Mouse (Mus musculus) embryonic facial prominence, embryonic 14.5 days (tissue): ENCODE measurements around the gene Sox15. TPM values are rescaled to one million over a fixed set of nuclear protein-coding genes. Genes with fewer than 3 reads are reported as not detected.

Experiments
- ATAC-seq: fragments of 200-750 bp; cut with Nextera tagmentation; 2 replicates; pipeline ENCODE4 v1.8.0; 2017; ENCODE audit warnings: low read depth, moderate number of reproducible peaks, moderate TSS enrichment
- DNase-seq: peaks from one replicate; pipeline ENCODE4 v3.0.0-alpha.2; 2015; ENCODE audit warnings: low spot score
- H3K27ac ChIP-seq: fragments of 300-500 bp; sonication (generic); replicated peaks from 2 replicates; pipeline ENCODE4 v1.5.1; 2014; ENCODE audit warnings: low read depth, mild to moderate bottlenecking, low read length, moderate library complexity
- H3K27me3 ChIP-seq: fragments of 300-500 bp; sonication (generic); replicated peaks from 2 replicates; pipeline ENCODE4 v1.6.1; 2014; ENCODE audit warnings: low read length; ENCODE audit not compliant: control insufficient read depth, insufficient read depth
- H3K36me3 ChIP-seq: fragments of 300-500 bp; sonication (generic); 2 replicates; pipeline ENCODE4 v1.6.1; 2014; ENCODE audit warnings: low read length, mixed read lengths; ENCODE audit not compliant: control insufficient read depth, insufficient read depth
- H3K4me1 ChIP-seq: fragments of 300-500 bp; sonication (generic); 2 replicates; pipeline ENCODE4 v1.6.1; 2014; ENCODE audit warnings: antibody characterized with exemption, low read length; ENCODE audit not compliant: control insufficient read depth, insufficient read depth
- H3K4me2 ChIP-seq: fragments of 300-500 bp; sonication (generic); 2 replicates; pipeline ENCODE4 v1.6.1; 2014; ENCODE audit warnings: low read depth, mild to moderate bottlenecking, low read length, moderate library complexity, mixed read lengths
- H3K4me3 ChIP-seq: fragments of 300-500 bp; sonication (generic); 2 replicates; pipeline ENCODE4 v1.5.1; 2014; ENCODE audit warnings: low read depth, mild to moderate bottlenecking, low read length
- H3K9ac ChIP-seq: fragments of 300-500 bp; sonication (generic); 2 replicates; pipeline ENCODE4 v1.6.1; 2014; ENCODE audit warnings: low read depth, mild to moderate bottlenecking, low read length, moderate library complexity, mixed read lengths
- H3K9me3 ChIP-seq: fragments of 300-500 bp; sonication (generic); 2 replicates; pipeline ENCODE4 v1.6.1; 2016; ENCODE audit warnings: low read length; ENCODE audit not compliant: control insufficient read depth
- WGBS: fragments of 180-500 bp; shearing (Covaris S2); extraction: QIAGEN DNeasy Blood & Tissue Kit; methylation state at CpG from one replicate; pipeline ENCODE4 v1.1.7; 2014; 5-methylcytosine and 5-hydroxymethylcytosine counted together
- polyA plus RNA-seq: library from polyadenylated mRNA; unstranded; fragments of >200 nt; fragmentation: Nextera tagmentation; extraction: Ambion mirVana; gene quantifications from 2 replicates; pipeline ENCODE4 v1.2.1, GENCODE M21; 2014

The Sox15 gene
- polyA plus RNA-seq, 1 experiment from 2014 or later = 2.9 TPM

GRCm38 (mm10) chr11:69664841-69665240, 9.7 kb downstream of the Sox15 start:
- Histone ChIP-seq H3K9ac (0 out of 2 replicates have a peak overlapping the region, but pooled peaks have one; percentile 8), H3K4me1 (peaks cover 13% of the 10 kb centered on the region), H3K4me3 (no peak overlapping the region), H3K27ac (no peak overlapping the region), H3K4me2 (no peak overlapping the region), H3K27me3 (no peaks in the 10 kb centered on the region), H3K36me3 (peaks cover 64% of the 10 kb centered on the region), H3K9me3 (no peaks in the 10 kb centered on the region)
- ATAC-seq = no peak
- 92% methylated on average over 7 of the region's 7 CpGs for WGBS
- no peak for DNase-seq

GRCm38 (mm10) chr11:69665457-69665960, 10.4 kb downstream of the Sox15 start:
- H3K9me3 ChIP-seq = no peaks in the 10 kb centered on the region
- no peak for DNase-seq
- peak overlapping the region; percentile 50 for H3K27ac ChIP-seq
- peaks cover 66% of the 10 kb centered on the region for H3K36me3 ChIP-seq
- no peaks in the 10 kb centered on the region for H3K27me3 ChIP-seq
- ATAC-seq = no peak
- 79% methylated on average over 9 of the region's 9 CpGs for WGBS
- H3K4me2 ChIP-seq = no peak overlapping the region
- peaks cover 16% of the 10 kb centered on the region for H3K4me1 ChIP-seq
- H3K9ac ChIP-seq = no peak overlapping the region
- H3K4me3 ChIP-seq = no peak overlapping the region

- 35% methylated on average over 7 of the region's 7 CpGs for WGBS
- DNase-seq = peak; percentile 72
- Histone ChIP-seq H3K9ac (0 out of 2 replicates have a peak within 1 kb of the TSS, but pooled peaks have one; percentile 8), H3K4me3 (no peak within 1 kb of the TSS), H3K27me3 (no peaks in the 10 kb centered on the region), H3K36me3 (peaks cover 71% of the 10 kb centered on the region), H3K27ac (peak within 1 kb of the TSS; percentile 50), H3K4me1 (peaks cover 16% of the 10 kb centered on the region), H3K9me3 (no peaks in the 10 kb centered on the region), H3K4me2 (no peak within 1 kb of the TSS)
- no peak for ATAC-seq
Observed at GRCm38 (mm10) chr11:69665961-69666664, 11.0 kb downstream of the Sox15 start, which contains the start of gene Cd68. TSS of gene Cd68 (minus strand) at chr11:69666153.

- H3K9me3 ChIP-seq = no peaks in the 10 kb centered on the region
- peaks cover 71% of the 10 kb centered on the region for H3K36me3 ChIP-seq
- H3K4me3 ChIP-seq = no peak overlapping the region
- WGBS = 86% methylated on average over 3 of the region's 3 CpGs
- ATAC-seq (no peak), DNase-seq (no peak)
- no peaks in the 10 kb centered on the region for H3K27me3 ChIP-seq
- no peak overlapping the region for H3K27ac ChIP-seq
- no peak overlapping the region for H3K9ac ChIP-seq
- no peak overlapping the region for H3K4me2 ChIP-seq
- peaks cover 16% of the 10 kb centered on the region for H3K4me1 ChIP-seq
Observed at GRCm38 (mm10) chr11:69666665-69667005, 11.5 kb downstream of the Sox15 start.

GRCm38 (mm10) chr11:69670786-69671725, 15.9 kb downstream of the Sox15 start:
- WGBS = 1% methylated on average over 31 of the region's 61 CpGs
- ATAC-seq = peak; percentile 60
- no peaks in the 10 kb centered on the region for H3K27me3 ChIP-seq
- H3K4me3 ChIP-seq = peak overlapping the region; percentile 100
- no peaks in the 10 kb centered on the region for H3K9me3 ChIP-seq
- peaks cover 12% of the 10 kb centered on the region for H3K4me1 ChIP-seq
- H3K36me3 ChIP-seq = peaks cover 81% of the 10 kb centered on the region
- H3K9ac ChIP-seq = peak overlapping the region; percentile 99
- peak; percentile 96 for DNase-seq
- peak overlapping the region; percentile 97 for H3K4me2 ChIP-seq
- H3K27ac ChIP-seq = peak overlapping the region; percentile 99

- Histone ChIP-seq H3K4me1 (peaks cover 12% of the 10 kb centered on the region), H3K9me3 (no peaks in the 10 kb centered on the region), H3K9ac (peak overlapping the region; percentile 99), H3K4me3 (peak overlapping the region; percentile 100), H3K36me3 (peaks cover 81% of the 10 kb centered on the region), H3K27me3 (no peaks in the 10 kb centered on the region), H3K4me2 (peak overlapping the region; percentile 97), H3K27ac (peak overlapping the region; percentile 99)
- WGBS = under 1% methylated on average over 36 of the region's 43 CpGs
- DNase-seq (no peak), ATAC-seq (0 out of 2 replicates have a peak, but pooled peaks have one; percentile 0)
Observed at GRCm38 (mm10) chr11:69671726-69672124, 16.6 kb downstream of the Sox15 start.

- peak within 1 kb of the TSS; percentile 99 for H3K27ac ChIP-seq
- WGBS = under 1% methylated on average over 36 of the region's 36 CpGs
- peak within 1 kb of the TSS; percentile 99 for H3K9ac ChIP-seq
- peaks cover 12% of the 10 kb centered on the region for H3K4me1 ChIP-seq
- peak within 1 kb of the TSS; percentile 100 for H3K4me3 ChIP-seq
- no peaks in the 10 kb centered on the region for H3K9me3 ChIP-seq
- ATAC-seq = peak; percentile 97
- H3K36me3 ChIP-seq = peaks cover 83% of the 10 kb centered on the region
- DNase-seq = peak; percentile 100
- H3K4me2 ChIP-seq = peak within 1 kb of the TSS; percentile 97
- no peaks in the 10 kb centered on the region for H3K27me3 ChIP-seq
Observed at GRCm38 (mm10) chr11:69672211-69672706, 17.1 kb downstream of the Sox15 start, which contains the start of gene Eif4a1. TSS of gene Eif4a1 (minus strand) at chr11:69672423.

GRCm38 (mm10) chr11:69679144-69679543, 24.0 kb downstream of the Sox15 start:
- ATAC-seq = no peak
- no peak overlapping the region for H3K4me2 ChIP-seq
- no peak overlapping the region for H3K9ac ChIP-seq
- H3K9me3 ChIP-seq = no peaks in the 10 kb centered on the region
- 96% methylated on average over 2 of the region's 2 CpGs for WGBS
- peaks cover 20% of the 10 kb centered on the region for H3K4me1 ChIP-seq
- no peak overlapping the region for H3K27ac ChIP-seq
- H3K4me3 ChIP-seq = no peak overlapping the region
- no peaks in the 10 kb centered on the region for H3K27me3 ChIP-seq
- H3K36me3 ChIP-seq = peaks cover 59% of the 10 kb centered on the region
- DNase-seq = no peak
